Mouse (Mus musculus): ENCODE data around the gene Ncl. TPM values are rescaled to one million over a fixed set of nuclear protein-coding genes. Genes with fewer than 3 reads are reported as not detected.

Gene Ncl
- polyA plus RNA-seq, 1 experiment from 2014 or later = 345 TPM

DNA sequence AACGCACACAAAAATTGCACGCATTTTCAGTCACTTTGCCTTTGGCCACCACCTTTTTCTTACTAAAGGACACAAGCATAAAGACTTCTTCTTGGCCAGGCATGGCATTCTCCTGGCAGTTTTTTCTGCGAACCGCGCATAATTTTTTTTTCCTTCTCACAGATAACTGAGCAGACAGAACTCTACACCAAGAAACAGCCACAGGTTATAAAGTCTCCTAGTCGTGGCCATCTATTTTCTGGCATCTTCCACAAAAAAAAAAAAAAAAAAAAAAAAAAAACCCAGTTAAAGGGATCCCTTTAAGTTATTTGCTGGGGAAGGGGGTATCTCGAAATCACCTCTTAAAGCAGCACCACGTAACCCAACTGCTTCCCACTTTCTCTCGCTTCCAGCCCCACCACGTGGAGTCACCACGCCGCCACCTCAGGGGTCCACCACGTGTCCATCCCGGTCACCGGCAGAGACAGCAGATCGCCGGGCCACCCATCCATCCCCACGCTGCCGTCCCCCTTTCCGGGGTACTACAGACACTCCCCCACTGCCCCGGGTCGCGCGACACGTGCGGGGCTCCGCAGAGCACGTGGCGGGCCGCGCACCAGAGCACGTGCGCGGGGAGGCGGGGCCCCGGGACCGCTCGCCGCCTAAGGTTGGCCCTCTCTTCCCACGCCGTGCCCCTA is 833 bp downstream of the Ncl start:
- Histone ChIP-seq H3K4me1 (peaks cover 21% of the 10 kb centered on the region), H3K4me3 (peak overlapping the region; percentile 89), H3K9me3 (replicated peaks) (no peaks in the 10 kb centered on the region), H3K9ac (peak overlapping the region; percentile 87), H3K27me3 (no peaks in the 10 kb centered on the region), H3K36me3 (peaks cover 39% of the 10 kb centered on the region), H3K27ac (peak overlapping the region; percentile 98), H3K4me2 (replicated peaks) (peak overlapping the region; percentile 92)
- ATAC-seq (ENCODE audit: low FRiP score) = no peak
- WGBS = under 1% methylated on average over 39 of the region's 41 CpGs

DNA sequence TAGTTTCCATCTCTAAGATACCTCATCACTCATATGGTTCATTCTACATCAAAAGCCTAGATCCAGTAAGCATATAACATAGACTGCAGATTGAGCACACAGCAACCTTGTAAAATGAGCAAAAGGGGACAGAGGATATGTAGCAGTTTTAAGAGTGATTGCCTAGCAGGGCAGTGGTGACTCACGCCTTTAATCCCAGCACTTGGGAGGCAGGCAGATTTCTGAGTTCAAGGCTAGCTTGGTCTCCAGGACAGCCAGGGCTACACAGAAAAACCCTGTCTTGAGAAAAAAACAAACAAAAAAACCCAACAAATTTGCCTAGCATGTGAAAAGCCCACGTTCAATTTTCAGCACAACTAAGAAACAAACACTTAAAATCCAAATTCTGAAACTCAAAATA is 5.0 kb downstream of the Ncl start:
- Histone ChIP-seq H3K9me3 (replicated peaks) (no peaks in the 10 kb centered on the region), H3K4me2 (replicated peaks) (no peak overlapping the region), H3K27ac (no peak overlapping the region), H3K9ac (no peak overlapping the region), H3K4me1 (peaks cover 8% of the 10 kb centered on the region), H3K4me3 (no peak overlapping the region), H3K27me3 (no peaks in the 10 kb centered on the region), H3K36me3 (peaks cover 79% of the 10 kb centered on the region)
- ATAC-seq (ENCODE audit: low FRiP score) = no peak
- 93% methylated on average over 2 of the region's 2 CpGs for WGBS

DNA sequence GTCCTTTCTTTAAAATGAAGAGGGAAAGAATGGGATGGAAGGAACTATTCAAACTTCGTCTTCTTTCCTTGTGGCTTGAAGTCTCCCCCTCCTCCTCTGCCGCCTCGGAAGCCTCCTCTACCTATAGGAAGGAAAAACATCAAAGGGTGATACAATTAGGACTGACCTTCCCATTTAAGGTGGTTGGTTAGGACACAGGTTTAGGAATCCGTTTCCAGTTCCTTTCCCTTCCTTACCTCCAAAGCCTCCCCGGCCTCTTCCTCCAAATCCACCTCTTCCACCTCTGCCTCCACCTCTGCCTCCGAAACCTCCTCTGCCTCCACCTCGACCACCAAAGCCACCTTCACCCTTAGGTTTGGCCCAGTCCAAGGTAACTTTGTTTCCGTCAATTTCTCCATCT is 8.6 kb downstream of the Ncl start:
- peaks cover 80% of the 10 kb centered on the region for H3K36me3 ChIP-seq
- H3K27ac ChIP-seq = no peak overlapping the region
- H3K4me2 ChIP-seq (replicated peaks) = no peak overlapping the region
- no peak overlapping the region for H3K9ac ChIP-seq
- no peaks in the 10 kb centered on the region for H3K9me3 ChIP-seq (replicated peaks)
- H3K4me1 ChIP-seq = no peaks in the 10 kb centered on the region
- H3K4me3 ChIP-seq = no peak overlapping the region
- ATAC-seq (ENCODE audit: low FRiP score) = no peak
- 93% methylated on average over 8 of the region's 8 CpGs for WGBS
- H3K27me3 ChIP-seq = no peaks in the 10 kb centered on the region

DNA sequence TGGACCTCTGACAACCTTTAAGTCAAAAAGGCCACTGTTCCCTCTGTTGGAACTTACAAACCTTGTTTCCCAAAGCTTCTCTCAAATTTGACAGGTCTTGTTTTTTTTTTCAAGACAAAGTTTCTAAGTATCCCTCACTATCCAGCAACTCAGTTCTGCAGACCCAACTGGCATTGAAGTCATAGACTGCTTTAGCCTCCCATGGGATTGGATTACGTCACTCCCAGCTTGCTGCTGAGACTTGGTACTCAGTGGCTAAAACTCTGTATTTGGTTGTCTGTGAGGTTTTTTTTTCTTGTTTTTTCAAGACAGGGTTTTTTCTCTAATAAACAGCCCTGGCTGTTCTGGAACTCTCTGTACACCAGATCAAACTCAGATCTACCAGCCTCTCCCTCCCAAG is 9.5 kb downstream of the Ncl start:
- no peaks in the 10 kb centered on the region for H3K27me3 ChIP-seq
- no peaks in the 10 kb centered on the region for H3K9me3 ChIP-seq (replicated peaks)
- H3K4me2 ChIP-seq (replicated peaks) = no peak overlapping the region
- WGBS = 86% methylated on average over 1 of the region's 1 CpGs
- no peak overlapping the region for H3K4me3 ChIP-seq
- no peak for ATAC-seq (ENCODE audit: low FRiP score)
- H3K9ac ChIP-seq = no peak overlapping the region
- no peak overlapping the region for H3K27ac ChIP-seq
- H3K4me1 ChIP-seq = no peaks in the 10 kb centered on the region
- H3K36me3 ChIP-seq = peaks cover 71% of the 10 kb centered on the region

DNA sequence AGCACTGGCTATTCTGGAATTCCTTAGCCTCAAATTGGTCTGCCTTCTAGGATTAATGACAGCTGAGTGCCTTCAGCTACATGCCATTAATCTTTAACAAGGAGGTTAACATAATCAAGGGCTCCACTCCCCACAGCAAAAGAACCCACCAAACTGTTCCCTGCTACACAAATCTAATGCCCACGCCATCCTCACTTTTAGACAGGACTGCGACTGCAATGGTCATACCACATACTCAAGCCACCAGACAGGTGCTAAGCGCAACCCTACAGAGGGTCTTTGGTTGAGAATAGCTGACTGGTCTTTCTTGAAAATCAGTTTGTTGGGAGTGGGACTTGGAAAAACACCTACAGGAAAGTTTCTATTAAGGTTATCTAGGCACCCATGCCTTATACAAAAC is 10.0 kb downstream of the Ncl start:
- ATAC-seq (ENCODE audit: low FRiP score) = no peak
- Histone ChIP-seq H3K27me3 (no peaks in the 10 kb centered on the region), H3K27ac (no peak overlapping the region), H3K4me1 (no peaks in the 10 kb centered on the region), H3K36me3 (peaks cover 66% of the 10 kb centered on the region), H3K4me2 (replicated peaks) (no peak overlapping the region), H3K4me3 (no peak overlapping the region), H3K9me3 (replicated peaks) (no peaks in the 10 kb centered on the region), H3K9ac (no peak overlapping the region)
- 87% methylated on average over 3 of the region's 3 CpGs for WGBS

DNA sequence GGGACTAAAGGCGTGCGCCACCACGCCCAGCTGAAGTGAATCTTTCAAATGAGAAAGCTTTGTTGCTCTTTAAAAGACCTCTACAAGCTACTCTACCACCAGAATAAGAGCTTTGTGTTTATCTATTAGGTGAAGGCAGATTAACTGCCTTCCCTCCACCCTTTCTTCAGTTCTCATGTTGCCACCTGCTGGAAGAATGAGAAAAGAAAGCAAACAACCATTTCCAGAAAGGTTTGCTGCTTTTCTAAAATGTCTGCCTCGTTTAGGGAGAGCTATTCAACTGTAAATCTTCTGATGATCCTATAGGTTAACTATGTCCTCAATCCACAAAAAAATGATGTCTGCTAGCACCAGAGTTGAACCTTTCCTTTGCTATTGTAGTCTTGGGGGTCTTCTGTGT is 10.4 kb downstream of the Ncl start:
- Histone ChIP-seq H3K9ac (no peak overlapping the region), H3K4me3 (no peak overlapping the region), H3K27me3 (no peaks in the 10 kb centered on the region), H3K36me3 (peaks cover 62% of the 10 kb centered on the region), H3K4me2 (replicated peaks) (no peak overlapping the region), H3K27ac (no peak overlapping the region), H3K4me1 (no peaks in the 10 kb centered on the region), H3K9me3 (replicated peaks) (no peaks in the 10 kb centered on the region)
- ATAC-seq (ENCODE audit: low FRiP score) = no peak
- 80% methylated on average over 4 of the region's 4 CpGs for whole genome bisulfite sequencing

DNA sequence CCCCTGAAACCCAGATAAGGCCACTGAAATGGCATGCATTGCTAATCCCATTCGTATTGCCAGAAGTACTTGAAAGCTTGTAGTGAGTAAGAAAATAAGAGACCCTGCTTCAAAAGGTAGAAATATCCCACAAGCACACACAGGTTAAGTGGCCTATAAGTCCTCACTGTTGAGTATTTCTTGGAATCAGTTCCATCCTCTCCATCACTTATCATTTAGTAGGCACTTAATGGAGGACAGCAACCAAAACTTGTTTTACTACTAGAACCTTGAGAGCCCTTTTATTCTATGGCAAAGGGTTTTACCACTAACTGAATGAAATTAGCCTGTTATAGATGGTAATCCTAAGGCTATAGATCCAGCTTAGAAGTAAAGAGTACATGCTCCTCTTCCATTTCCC is 11.1 kb downstream of the Ncl start:
- WGBS = 53% methylated on average over 1 of the region's 1 CpGs
- H3K36me3 ChIP-seq = peaks cover 55% of the 10 kb centered on the region
- no peak for ATAC-seq (ENCODE audit: low FRiP score)
- no peaks in the 10 kb centered on the region for H3K9me3 ChIP-seq (replicated peaks)
- no peak overlapping the region for H3K4me2 ChIP-seq (replicated peaks)
- no peak overlapping the region for H3K9ac ChIP-seq
- no peak overlapping the region for H3K4me3 ChIP-seq
- no peaks in the 10 kb centered on the region for H3K4me1 ChIP-seq
- no peak overlapping the region for H3K27ac ChIP-seq
- no peaks in the 10 kb centered on the region for H3K27me3 ChIP-seq

DNA sequence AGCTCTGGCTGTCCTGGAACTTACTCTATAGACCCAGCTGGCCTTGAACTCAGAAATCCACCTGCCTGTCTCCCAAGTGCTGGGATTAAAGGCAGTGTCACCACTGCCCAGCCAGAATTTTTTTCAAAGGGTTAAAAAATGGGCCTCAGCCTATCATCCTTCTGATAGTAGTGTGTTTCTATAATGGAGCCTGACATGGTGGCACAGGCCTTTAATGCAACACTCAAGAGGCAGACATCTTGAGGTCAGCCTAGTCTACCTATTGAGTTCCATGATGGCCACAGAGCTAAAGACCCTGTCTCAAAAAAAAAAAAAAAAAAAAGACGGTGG is 11.5 kb downstream of the Ncl start:
- Histone ChIP-seq H3K36me3 (peaks cover 52% of the 10 kb centered on the region), H3K9me3 (replicated peaks) (no peaks in the 10 kb centered on the region), H3K27me3 (no peaks in the 10 kb centered on the region), H3K27ac (no peak overlapping the region), H3K4me3 (no peak overlapping the region), H3K4me2 (replicated peaks) (no peak overlapping the region), H3K4me1 (no peaks in the 10 kb centered on the region), H3K9ac (no peak overlapping the region)
- 67% methylated on average over 1 of the region's 1 CpGs for WGBS
- ATAC-seq (ENCODE audit: low FRiP score) = no peak

DNA sequence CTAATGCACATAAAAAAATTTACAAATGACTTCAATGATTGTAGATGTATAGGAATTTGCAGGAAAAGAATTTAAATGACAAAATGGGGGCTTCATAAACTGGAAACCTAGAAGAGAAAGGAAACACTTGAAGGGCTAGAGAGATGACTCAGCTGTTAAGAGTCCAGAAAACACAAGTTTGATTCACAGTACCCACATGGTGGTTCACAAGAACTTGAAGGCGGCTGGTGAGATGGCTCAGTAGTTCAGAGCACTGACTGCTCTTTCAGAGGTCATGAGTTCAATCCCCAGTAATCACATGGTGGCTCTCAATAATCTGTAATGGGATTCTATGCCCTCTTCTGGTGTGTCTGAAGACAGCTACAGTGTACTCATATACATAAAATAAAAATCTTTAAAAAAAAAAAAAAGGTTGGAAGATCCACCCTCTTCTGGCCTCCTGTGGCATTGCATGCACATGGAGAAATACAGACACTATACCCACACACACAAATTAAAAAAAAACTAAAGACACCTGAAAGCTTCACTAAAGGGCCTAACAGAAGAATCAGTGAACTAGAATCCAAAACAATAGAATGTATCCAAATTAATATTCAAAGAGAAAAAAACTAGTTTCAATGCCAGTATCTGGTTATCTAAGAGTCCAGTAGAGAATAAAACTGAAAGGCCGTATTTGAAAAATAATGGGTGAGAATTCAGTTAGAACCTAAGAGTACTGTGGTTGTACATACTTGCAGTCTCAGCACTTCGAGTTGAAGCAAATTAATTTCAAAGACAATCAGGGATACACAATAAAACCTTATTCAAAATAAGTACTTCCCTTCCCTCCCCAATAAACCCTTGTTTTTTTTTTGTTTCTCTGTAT is 12.1 kb downstream of the Ncl start:
- WGBS = 89% methylated on average over 3 of the region's 3 CpGs
- Histone ChIP-seq H3K36me3 (peaks cover 47% of the 10 kb centered on the region), H3K9ac (no peak overlapping the region), H3K4me2 (replicated peaks) (no peak overlapping the region), H3K4me3 (no peak overlapping the region), H3K27me3 (no peaks in the 10 kb centered on the region), H3K9me3 (replicated peaks) (no peaks in the 10 kb centered on the region), H3K27ac (no peak overlapping the region), H3K4me1 (no peaks in the 10 kb centered on the region)
- ATAC-seq (ENCODE audit: low FRiP score) = no peak

DNA sequence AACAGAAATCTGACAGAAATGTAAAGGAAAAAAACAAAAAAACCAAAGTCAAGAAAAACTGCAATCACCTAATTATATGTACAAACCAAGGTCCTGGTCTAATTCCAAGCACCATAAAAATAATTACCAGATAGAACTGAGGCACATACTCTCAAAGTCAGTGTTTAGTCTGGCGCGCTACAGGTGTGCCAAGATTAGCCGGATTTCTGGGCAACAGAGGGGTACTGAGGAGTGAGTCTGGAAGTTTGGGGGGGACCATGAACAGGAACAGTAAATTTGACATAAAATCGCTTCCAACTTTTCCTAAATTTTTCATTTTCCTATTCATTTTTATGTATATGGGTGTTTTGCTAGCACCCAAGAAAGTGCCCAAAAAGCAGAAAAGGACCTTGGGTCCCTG is 13.2 kb downstream of the Ncl start:
- H3K27me3 ChIP-seq = no peaks in the 10 kb centered on the region
- peaks cover 36% of the 10 kb centered on the region for H3K36me3 ChIP-seq
- no peak overlapping the region for H3K4me2 ChIP-seq (replicated peaks)
- no peak overlapping the region for H3K9ac ChIP-seq
- 96% methylated on average over 4 of the region's 4 CpGs for WGBS
- no peaks in the 10 kb centered on the region for H3K4me1 ChIP-seq
- H3K9me3 ChIP-seq (replicated peaks) = no peaks in the 10 kb centered on the region
- H3K27ac ChIP-seq = no peak overlapping the region
- H3K4me3 ChIP-seq = no peak overlapping the region
- ATAC-seq (ENCODE audit: low FRiP score) = no peak

DNA sequence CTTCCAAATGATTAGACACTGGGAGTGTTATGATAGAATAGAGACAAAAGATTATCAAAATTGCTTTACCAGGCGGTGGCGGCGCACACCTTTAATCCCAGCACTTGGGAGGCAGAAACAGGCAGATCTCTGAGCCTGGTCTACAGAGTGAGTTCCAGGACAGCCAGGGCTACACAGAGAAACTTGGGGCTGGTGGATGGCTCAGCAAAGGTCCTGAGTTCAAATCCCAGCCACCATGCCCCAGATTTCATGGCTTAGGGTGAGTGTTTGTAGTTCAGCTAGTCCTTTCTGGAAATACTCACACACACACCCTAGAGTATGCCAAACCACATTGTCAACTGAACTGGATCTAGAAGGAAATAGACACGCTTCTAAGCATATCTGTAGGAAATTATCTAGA is 14.1 kb downstream of the Ncl start:
- 93% methylated on average over 4 of the region's 4 CpGs for WGBS
- H3K9me3 ChIP-seq (replicated peaks) = no peaks in the 10 kb centered on the region
- H3K4me2 ChIP-seq (replicated peaks) = no peak overlapping the region
- peaks cover 27% of the 10 kb centered on the region for H3K36me3 ChIP-seq
- no peak overlapping the region for H3K4me3 ChIP-seq
- no peaks in the 10 kb centered on the region for H3K27me3 ChIP-seq
- H3K9ac ChIP-seq = no peak overlapping the region
- H3K4me1 ChIP-seq = no peaks in the 10 kb centered on the region
- no peak overlapping the region for H3K27ac ChIP-seq
- no peak for ATAC-seq (ENCODE audit: low FRiP score)

DNA sequence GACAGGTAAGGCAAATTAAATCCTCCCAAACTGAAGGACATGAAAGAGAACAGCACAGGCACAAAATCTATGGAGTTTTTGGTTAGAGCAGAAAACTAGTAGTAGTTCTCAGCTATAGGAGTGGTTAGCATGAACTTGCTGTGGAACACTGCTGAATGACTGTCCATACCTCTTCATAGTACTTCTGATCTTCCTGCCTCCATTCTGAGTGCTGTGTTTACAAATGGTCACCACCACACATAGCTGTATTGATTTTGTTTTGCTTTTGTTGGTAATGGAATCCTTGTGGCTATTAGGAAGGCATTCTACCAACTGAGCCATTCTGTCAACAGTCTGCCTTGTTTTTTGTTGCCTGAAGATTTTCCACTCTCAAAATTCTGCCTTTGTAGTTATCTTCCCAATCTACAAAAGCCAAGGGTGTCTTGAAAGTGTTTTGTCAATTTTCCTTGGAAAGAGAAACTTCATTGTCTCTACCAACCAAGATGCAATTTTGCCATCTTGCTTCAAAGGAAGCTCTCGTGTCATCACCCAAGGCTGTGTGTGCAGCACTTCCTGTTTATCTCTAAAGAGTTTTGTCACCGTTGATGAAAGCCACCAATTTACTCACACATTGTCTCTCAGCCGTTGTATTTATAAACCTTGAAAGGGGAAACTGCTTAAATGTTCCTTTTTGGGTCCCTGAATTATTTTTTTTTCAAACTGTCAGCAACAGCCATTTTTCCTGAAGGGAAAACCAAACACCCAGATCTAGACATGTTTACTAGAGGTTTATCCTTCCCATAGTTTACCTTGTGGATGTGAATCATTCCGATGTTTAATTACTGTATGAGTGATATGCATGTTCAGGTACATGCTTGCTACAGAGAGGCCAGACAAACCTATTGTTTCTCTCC is 15.0 kb downstream of the Ncl start:
- Histone ChIP-seq H3K4me3 (no peak overlapping the region), H3K27me3 (no peaks in the 10 kb centered on the region), H3K36me3 (peaks cover 18% of the 10 kb centered on the region), H3K9me3 (replicated peaks) (no peaks in the 10 kb centered on the region), H3K27ac (no peak overlapping the region), H3K9ac (no peak overlapping the region), H3K4me2 (replicated peaks) (no peak overlapping the region), H3K4me1 (no peaks in the 10 kb centered on the region)
- 80% methylated on average over 4 of the region's 4 CpGs for WGBS
- ATAC-seq (ENCODE audit: low FRiP score) = no peak
